Mouse (Mus musculus) cerebellum, adult 2 months (tissue): Measurements from ENCODE around the gene Knl1. TPM values are rescaled to one million over a fixed set of nuclear protein-coding genes. Genes with fewer than 3 reads are reported as not detected.

Experiments used
- DNase-seq, 2 experiments: peaks; one replicate each; pipeline ENCODE4 v3.0.0; 2021
- H3K27ac ChIP-seq: fragments of 200-500 bp; 2 replicates; pipeline ENCODE4 v1.5.1; 2012; ENCODE audit warnings: low read length, control low read depth, inconsistent platforms; ENCODE audit not compliant: insufficient read depth
- H3K27me3 ChIP-seq: fragments of 200-500 bp; 2 replicates; pipeline ENCODE4 v1.6.1; 2012; ENCODE audit warnings: inconsistent platforms, mild to moderate bottlenecking, low read length, moderate library complexity; ENCODE audit not compliant: control insufficient read depth, insufficient read depth
- H3K4me1 ChIP-seq: fragments of 200-500 bp; 2 replicates; pipeline ENCODE4 v1.6.1; 2011; ENCODE audit warnings: low read length; ENCODE audit not compliant: control insufficient read depth, insufficient read depth
- H3K4me3 ChIP-seq: fragments of 200-500 bp; replicated peaks from 2 replicates; pipeline ENCODE3; 2011; ENCODE audit warnings: mild to moderate bottlenecking, low read depth, low read length, control low read depth; ENCODE audit not compliant: insufficient read depth
- CTCF ChIP-seq: fragments of 200-500 bp; IDR thresholded peaks from 2 replicates; pipeline ENCODE4 v1.5.1; 2011; ENCODE audit warnings: low read depth, mild to moderate bottlenecking, control low read depth, low read length, moderate library complexity, borderline replicate concordance; ENCODE audit not compliant: insufficient read depth
- POLR2A ChIP-seq: fragments of 200-500 bp; IDR thresholded peaks from 2 replicates; pipeline ENCODE4 v1.6.1; 2011; ENCODE audit warnings: low read length, control low read depth, borderline replicate concordance; ENCODE audit not compliant: insufficient read depth
- WGBS: fragments of 180-500 bp; shearing (Covaris S2); methylation state at CpG from one replicate; pipeline ENCODE4 v1.1.7; 2018; 5-methylcytosine and 5-hydroxymethylcytosine counted together
- polyA plus RNA-seq: library from polyadenylated mRNA; depleted of rRNA; stranded (reverse); fragments of >200 nt; gene quantifications from 2 replicates; pipeline ENCODE4 v1.2.3, GENCODE M21; 2012

Knl1 gene
- polyA plus RNA-seq, 1 experiment = 0.02 TPM

DNA sequence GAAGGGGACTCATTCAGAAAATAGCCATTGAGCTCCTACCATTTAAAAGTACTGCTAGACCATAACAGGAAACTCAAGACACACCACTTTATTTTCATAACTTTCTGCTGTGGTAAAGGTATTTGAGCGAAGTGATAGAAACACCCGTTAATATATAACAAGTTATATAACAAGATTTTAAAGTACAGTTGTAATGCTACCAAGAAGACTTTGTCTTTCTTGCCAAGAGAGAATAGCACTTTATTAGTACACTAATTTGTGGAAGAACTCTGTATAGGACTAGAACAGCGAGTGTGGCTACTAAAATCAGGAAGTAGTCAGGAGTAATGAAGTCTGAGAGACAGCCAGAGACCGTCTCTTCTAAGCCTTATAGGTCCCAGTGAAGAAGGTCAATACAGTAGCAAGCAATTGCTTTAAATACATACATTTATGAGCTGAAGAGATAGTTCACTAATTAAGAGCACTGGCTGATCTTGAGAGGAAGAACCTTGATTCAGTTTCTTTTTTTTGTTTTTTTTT, 3.3 kb downstream of the Knl1 start:
- 90% methylated on average over 4 of the region's 4 CpGs for WGBS
- Histone ChIP-seq H3K27me3 (no peaks in the 10 kb centered on the region), H3K27ac (no peak overlapping the region), H3K4me3 (no peak overlapping the region), H3K4me1 (no peaks in the 10 kb centered on the region)
- TF ChIP-seq CTCF = no peak
- no peak for TF ChIP-seq POLR2A
- no peak for DNase-seq

DNA sequence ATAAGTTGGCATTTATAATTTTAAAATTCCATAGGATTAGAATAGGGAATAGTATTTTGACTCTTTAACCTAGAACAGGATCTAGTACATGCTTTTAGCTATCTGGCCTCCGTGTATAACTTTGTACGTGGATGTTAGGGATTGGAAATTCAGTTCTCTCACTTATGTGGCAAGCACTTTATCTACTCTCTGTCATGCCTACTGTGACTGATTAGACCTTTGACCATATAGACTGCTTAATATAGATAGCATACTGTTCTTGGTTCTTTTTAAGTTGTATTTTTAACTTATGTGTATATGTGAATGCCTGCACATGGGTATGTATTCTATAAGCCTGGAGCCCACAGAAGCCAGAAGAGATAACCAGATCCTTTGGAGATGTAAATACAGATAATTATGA, 13.2 kb downstream of the Knl1 start:
- WGBS = 97% methylated on average over 2 of the region's 2 CpGs
- no peak for TF ChIP-seq POLR2A
- no peak for TF ChIP-seq CTCF
- no peaks in the 10 kb centered on the region for H3K4me1 ChIP-seq

DNA sequence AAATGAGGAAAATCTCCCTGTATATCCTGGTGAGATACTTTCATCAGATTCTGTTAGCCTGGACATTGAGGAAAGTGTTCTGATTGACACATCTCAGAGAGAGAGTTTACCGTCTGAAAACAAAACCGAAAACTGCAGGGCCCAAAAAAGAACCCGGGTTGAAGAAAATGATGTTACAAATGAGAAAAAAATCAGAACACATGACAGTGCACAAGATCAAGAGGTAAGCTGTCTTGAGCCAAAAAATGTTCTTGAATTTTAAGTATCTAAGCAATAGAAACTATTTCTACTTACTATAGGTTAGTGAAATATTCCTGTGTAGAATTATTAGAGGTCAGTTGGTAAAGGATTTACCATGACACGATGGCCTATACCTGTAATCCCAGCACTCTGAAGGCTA, 25.5 kb downstream of the Knl1 start:
- H3K4me3 ChIP-seq = no peak overlapping the region
- DNase-seq = no peak
- H3K4me1 ChIP-seq = no peaks in the 10 kb centered on the region
- H3K27me3 ChIP-seq = no peaks in the 10 kb centered on the region
- TF ChIP-seq POLR2A = no peak
- no peak for TF ChIP-seq CTCF
- WGBS = 93% methylated on average over 4 of the region's 4 CpGs
- H3K27ac ChIP-seq = no peak overlapping the region

More for the DNA sequence above, 13.2 kb downstream of the Knl1 start:
- DNase-seq = no peak
- H3K27ac ChIP-seq = no peak overlapping the region
- H3K4me3 ChIP-seq = no peak overlapping the region
- H3K27me3 ChIP-seq = no peaks in the 10 kb centered on the region

DNA sequence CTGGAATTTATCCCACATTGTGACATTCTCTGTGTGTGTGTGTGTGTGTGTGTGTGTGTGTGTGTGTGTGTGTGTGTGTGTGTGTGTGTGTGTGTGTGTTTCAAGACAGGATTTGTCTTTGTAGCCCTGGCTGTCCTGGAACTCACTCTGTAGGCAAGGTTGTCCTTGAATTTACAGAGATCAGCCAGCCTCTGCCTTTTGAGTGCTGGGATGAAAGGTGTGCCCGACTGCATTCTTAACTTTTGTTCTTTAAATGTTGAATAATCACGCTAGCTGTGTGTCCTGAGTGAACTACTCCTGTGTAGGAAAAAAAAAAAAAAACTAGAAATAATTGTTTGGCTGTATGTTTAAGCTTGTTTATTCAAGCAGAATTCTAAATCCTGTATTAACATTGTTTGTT, 39.2 kb downstream of the Knl1 start:
- no peaks in the 10 kb centered on the region for H3K27me3 ChIP-seq
- no peak overlapping the region for H3K4me3 ChIP-seq
- DNase-seq = no peak
- TF ChIP-seq CTCF (no peak), POLR2A (no peak)
- 93% methylated on average over 2 of the region's 2 CpGs for WGBS
- H3K27ac ChIP-seq = no peak overlapping the region
- H3K4me1 ChIP-seq = no peaks in the 10 kb centered on the region

DNA sequence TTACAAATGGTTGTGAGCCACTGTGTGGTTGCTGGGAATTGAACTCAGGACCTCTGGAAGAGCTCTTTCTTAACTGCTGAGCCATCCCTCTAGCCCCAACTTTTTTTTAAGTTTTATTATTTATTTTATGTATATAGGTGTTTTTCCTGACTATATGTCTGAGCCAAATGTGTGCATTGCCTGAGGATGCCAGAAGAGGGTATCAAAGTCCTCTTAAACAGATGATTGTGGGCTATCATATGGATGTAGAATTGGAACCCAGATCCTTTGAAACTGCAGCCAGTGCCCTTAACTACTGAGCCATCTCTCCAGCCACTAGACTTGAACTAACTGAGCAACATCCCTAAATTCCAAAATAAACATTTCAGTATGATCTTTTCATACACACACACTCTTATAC, 54.6 kb downstream of the Knl1 start:
- Histone ChIP-seq H3K27me3 (no peaks in the 10 kb centered on the region), H3K27ac (no peak overlapping the region), H3K4me3 (no peak overlapping the region), H3K4me1 (no peaks in the 10 kb centered on the region)
- no peak for DNase-seq
- TF ChIP-seq CTCF (no peak), POLR2A (no peak)

DNA sequence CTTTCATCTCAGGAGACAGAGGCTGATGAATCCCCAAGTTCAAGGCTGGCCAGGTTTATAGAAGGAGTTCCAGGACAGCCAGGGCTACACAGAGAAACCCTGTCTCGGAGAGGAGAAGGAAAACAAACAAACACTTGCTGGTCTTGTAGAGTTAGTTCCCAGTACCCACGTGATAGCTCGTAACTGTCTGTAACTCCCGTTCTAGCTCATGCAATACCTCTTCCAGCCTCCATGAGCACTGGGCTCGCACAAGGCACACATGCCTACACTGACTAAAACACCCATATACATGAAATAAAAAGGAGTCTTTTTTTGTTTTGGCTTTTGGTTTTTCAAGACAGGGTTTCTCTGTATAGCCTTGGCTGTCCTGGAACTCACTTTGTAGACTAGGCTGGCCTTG, 59.7 kb downstream of the Knl1 start:
- H3K27ac ChIP-seq = no peak overlapping the region
- H3K4me3 ChIP-seq = no peak overlapping the region
- no peak for DNase-seq
- 80% methylated on average over 5 of the region's 5 CpGs for WGBS
- no peak for TF ChIP-seq CTCF
- TF ChIP-seq POLR2A = no peak
- no peaks in the 10 kb centered on the region for H3K4me1 ChIP-seq
- H3K27me3 ChIP-seq = no peaks in the 10 kb centered on the region

DNA sequence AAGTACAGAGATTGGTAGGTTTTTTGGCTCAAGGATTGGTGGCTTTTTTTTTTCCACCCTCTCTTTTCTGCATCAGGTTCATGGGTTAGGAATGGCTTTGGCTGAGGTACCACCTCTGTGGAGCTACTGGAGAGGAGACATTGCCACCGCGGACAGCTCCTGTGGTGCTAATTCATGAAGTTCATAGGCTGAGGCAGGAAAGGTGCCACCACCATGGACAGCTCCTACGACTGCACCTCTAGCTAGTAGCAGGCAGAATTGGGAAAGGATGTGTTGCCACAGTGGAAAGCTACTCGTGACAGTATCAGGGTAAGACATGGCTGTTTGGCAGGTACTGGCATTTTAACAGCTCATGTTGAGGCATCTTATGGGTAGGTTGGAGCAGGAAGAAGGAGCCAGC, 61.6 kb downstream of the Knl1 start:
- H3K27ac ChIP-seq = no peak overlapping the region
- no peak for TF ChIP-seq CTCF
- TF ChIP-seq POLR2A = no peak
- no peak for DNase-seq
- no peaks in the 10 kb centered on the region for H3K27me3 ChIP-seq
- H3K4me1 ChIP-seq = no peaks in the 10 kb centered on the region
- 70% methylated on average over 4 of the region's 4 CpGs for WGBS
- no peak overlapping the region for H3K4me3 ChIP-seq

DNA sequence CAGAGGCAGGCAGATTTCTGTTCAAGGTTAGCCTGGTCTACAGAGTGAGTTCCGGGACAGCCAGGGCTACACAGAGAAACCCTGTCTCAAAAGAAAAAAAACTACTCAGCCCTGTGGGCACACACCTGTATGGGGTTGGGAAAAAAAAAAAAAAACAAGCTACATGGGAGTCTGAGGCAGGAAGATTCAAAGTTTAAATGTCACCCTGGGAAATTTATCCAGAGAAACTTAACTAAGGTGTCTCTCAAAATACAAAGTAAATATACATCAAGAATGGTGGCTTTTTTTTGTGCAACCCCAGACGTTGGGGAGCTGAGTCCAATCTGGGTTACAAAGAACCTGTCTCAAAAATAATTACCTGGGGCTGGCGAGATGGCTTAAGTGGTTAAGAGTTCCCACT, 64.1 kb downstream of the Knl1 start:
- 90% methylated on average over 3 of the region's 3 CpGs for WGBS
- no peak overlapping the region for H3K4me3 ChIP-seq
- H3K4me1 ChIP-seq = no peaks in the 10 kb centered on the region
- H3K27me3 ChIP-seq = no peaks in the 10 kb centered on the region
- H3K27ac ChIP-seq = no peak overlapping the region
- no peak for TF ChIP-seq POLR2A
- TF ChIP-seq CTCF = no peak
- no peak for DNase-seq

DNA sequence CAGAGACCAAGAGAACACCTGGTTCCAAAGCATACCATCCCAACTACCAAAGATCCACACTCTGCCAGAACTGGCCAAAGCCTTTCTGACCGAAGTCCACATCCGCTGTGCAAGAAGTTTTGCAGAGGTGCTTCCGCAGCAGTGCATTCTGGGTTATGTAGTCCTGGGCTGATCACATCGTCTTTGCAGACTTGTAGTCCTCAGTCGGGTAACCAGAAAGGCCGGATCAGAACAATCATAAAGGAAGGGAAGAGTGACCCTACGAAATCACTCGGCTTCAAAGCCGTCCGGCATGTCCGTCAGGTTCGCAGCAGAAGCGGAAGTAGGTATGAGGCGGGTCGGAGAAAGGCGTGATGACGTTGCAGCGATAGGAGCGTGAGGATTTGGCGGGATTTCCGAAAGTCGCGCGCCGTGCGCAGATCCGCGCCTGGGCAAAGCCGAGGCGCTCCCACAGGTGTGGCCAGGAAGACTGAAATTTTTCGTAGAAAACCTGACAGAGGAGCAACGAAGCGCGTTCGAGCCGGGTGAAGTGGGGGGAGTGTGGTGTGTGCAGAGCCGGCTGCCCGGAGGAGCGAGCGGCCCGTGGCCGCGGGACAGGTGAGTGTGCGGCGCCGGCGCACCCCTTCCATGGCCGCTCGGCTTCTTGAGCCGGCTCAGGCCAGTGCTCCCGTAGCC, 65.7 kb downstream of the Knl1 start, which contains the start of gene Rad51:
Gene Rad51 (plus strand): TSS at position 356 of the 675 bp plus-strand sequence.
- DNase-seq = peak; percentile 85 to 91
- H3K27me3 ChIP-seq = no peaks in the 10 kb centered on the region
- no peaks in the 10 kb centered on the region for H3K4me1 ChIP-seq
- TF ChIP-seq POLR2A (peak; percentile 82; the same call in 1 of the 2 replicates), CTCF (no peak)
- peak within 1 kb of the TSS; percentile 75 for H3K27ac ChIP-seq
- peak within 1 kb of the TSS; percentile 85 for H3K4me3 ChIP-seq
- under 1% methylated on average over 51 of the region's 51 CpGs for WGBS
